Mouse (Mus musculus) ES-E14 (cell line): ENCODE measurements around the gene Pik3c2g. TPM values are rescaled to one million over a fixed set of nuclear protein-coding genes. Genes with fewer than 3 reads are reported as not detected.

Experiments used
- DNase-seq: peaks from one replicate; pipeline ENCODE4 v3.0.0-alpha.2; 2013; ENCODE audit warnings: low read depth, low spot score
- H3K27ac ChIP-seq: 2 replicates; pipeline ENCODE4 v1.5.1; 2012; ENCODE audit warnings: low read depth, mild to moderate bottlenecking, low read length, moderate library complexity, mixed read lengths; ENCODE audit not compliant: poor library complexity, insufficient read depth, severe bottlenecking
- H3K36me3 ChIP-seq: 2 replicates; pipeline ENCODE4 v1.6.1; 2012; ENCODE audit warnings: mild to moderate bottlenecking, low read length, moderate library complexity, mixed read lengths; ENCODE audit not compliant: control insufficient read depth, poor library complexity, insufficient read depth, severe bottlenecking
- H3K4me1 ChIP-seq, 2 experiments: fragments of 150-350 bp in 1 of 2; sonication (generic) in 1 of 2; 2 replicates each; pipeline ENCODE4 v1.6.1; 2012; ENCODE audit warnings: low read length in 2 of 2, mild to moderate bottlenecking in 1 of 2, mixed read lengths in 1 of 2; ENCODE audit not compliant: control insufficient read depth in 2 of 2, insufficient read depth in 2 of 2, poor library complexity in 1 of 2
- H3K4me3 ChIP-seq, 2 experiments: fragments of 150-350 bp in 1 of 2; sonication (generic) in 1 of 2; 2 replicates each; pipeline ENCODE4 v1.5.1; 2012; ENCODE audit warnings: low read length in 2 of 2, low read depth in 1 of 2, mild to moderate bottlenecking in 1 of 2, mixed read lengths in 1 of 2; ENCODE audit not compliant: insufficient read depth in 1 of 2, poor library complexity in 1 of 2, severe bottlenecking in 1 of 2
- H3K9ac ChIP-seq: 2 replicates; pipeline ENCODE4 v1.6.1; 2012; ENCODE audit warnings: low read depth, mild to moderate bottlenecking, low read length, mixed read lengths; ENCODE audit not compliant: poor library complexity, insufficient read depth, severe bottlenecking
- H3K9me3 ChIP-seq: fragments of 150-350 bp; sonication (generic); 2 replicates; pipeline ENCODE4 v1.6.1; 2012; ENCODE audit warnings: low read depth, mild to moderate bottlenecking, low read length; ENCODE audit not compliant: control insufficient read depth, insufficient read depth
- CHD2 ChIP-seq: IDR thresholded peaks from 2 replicates; pipeline ENCODE4 v1.6.1; 2014; ENCODE audit warnings: mild to moderate bottlenecking, low read depth, low read length, inconsistent platforms
- HCFC1 ChIP-seq: IDR thresholded peaks from 2 replicates; pipeline ENCODE4 v1.6.1; 2012; ENCODE audit warnings: low read length, inconsistent platforms, borderline replicate concordance; ENCODE audit not compliant: insufficient read depth
- MAFK ChIP-seq: IDR thresholded peaks from 2 replicates; pipeline ENCODE4 v1.6.1; 2014; ENCODE audit warnings: mild to moderate bottlenecking, low read depth, low read length, inconsistent platforms; ENCODE audit not compliant: insufficient read depth
- ZC3H11A ChIP-seq: IDR thresholded peaks from 2 replicates; pipeline ENCODE4 v1.6.1; 2012; ENCODE audit warnings: low read depth, mild to moderate bottlenecking, inconsistent platforms, low read length, borderline replicate concordance
- ZNF384 ChIP-seq: IDR thresholded peaks from 2 replicates; pipeline ENCODE4 v1.6.1; 2012; ENCODE audit warnings: low read depth, low read length, inconsistent platforms
- in situ Hi-C, 2 experiments: fragments of 600-800 bp; cut with MboI; formaldehyde crosslinking; loops; one replicate each; pipeline ENCODE4 v1.15.1; 2025; ENCODE audit warnings: low sequenced_read_pairs in 2 of 2, inconsistent platforms in 1 of 2; ENCODE audit not compliant: unreplicated experiment in 2 of 2
- total RNA-seq: library from RNA; depleted of rRNA; stranded (reverse); fragments of 300-350 nt; gene quantifications from 2 replicates; pipeline ENCODE4 v1.2.3, GENCODE M21; 2012

The Pik3c2g gene
- total RNA-seq, 1 experiment, result not detected

DNA sequence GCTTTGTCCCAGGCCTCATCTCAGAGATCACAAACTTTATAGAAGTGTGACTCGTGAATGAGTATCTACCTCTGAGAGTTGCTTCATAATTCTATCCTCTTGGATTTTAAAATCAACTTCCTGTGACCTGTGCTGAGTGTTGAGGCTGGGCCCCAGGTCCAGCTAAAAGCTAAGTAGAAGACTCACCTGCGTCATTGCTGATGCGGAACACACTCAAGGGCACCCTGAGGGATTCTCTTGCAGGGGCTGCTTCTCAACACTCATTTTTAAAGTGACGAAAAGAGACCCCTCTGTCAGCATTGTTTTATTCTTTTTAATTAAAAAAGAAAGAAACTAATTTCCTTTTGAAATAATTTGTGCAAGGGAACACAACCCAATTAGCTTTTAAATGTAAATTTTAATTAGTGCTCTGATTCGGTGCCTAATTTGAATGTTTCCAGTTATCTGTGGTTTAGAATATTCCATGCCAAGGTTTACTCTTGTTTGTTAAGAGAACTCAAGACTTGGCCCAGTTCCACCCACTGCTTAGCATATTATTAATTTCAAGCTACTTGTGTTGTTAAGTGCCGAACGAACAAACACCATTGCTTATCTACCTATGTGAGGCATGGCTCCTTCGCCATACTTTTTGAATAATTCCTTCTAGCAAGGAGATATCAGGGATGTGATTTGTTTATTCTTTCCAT is 212.7 kb downstream of the Pik3c2g start:
- H3K36me3 ChIP-seq, result no peaks in the 10 kb centered on the region
- in situ Hi-C loops, result no loop called here

DNA sequence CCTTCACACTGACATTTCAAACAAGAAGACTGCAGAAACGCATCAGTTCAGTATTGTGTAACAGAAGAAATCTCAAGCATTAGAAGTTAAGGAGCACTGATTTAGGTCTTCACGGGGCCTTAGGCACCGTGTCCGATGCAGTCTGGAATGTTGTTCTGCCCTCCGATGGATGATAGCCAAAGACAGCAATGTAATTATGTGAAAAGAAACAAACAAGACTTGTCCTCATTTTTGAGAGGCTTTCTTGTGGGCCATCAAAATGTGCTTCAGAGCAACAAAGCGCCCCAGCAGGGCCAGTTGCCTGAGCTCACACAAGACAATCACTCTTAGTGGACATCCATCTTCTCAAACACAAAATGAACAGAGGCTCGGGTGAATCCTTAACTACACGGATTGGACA is 234.9 kb downstream of the Pik3c2g start:
- no peak overlapping the region for H3K9ac ChIP-seq
- H3K9me3 ChIP-seq, result no peaks in the 10 kb centered on the region
- TF ChIP-seq MAFK (no peak), HCFC1 (no peak), ZNF384 (no peak), ZC3H11A (no peak), CHD2 (no peak)
- H3K27ac ChIP-seq, result no peak overlapping the region
- H3K4me1 ChIP-seq, result no peaks in the 10 kb centered on the region
- H3K4me3 ChIP-seq, result no peak overlapping the region
- H3K36me3 ChIP-seq, result no peaks in the 10 kb centered on the region
- in situ Hi-C loops, result no loop called here
- no peak for DNase-seq

More for the DNA sequence above, 212.7 kb downstream of the Pik3c2g start:
- TF ChIP-seq ZNF384 (no peak), CHD2 (no peak), ZC3H11A (no peak), HCFC1 (no peak), MAFK (no peak)
- no peak overlapping the region for H3K9ac ChIP-seq
- DNase-seq, result no peak
- no peak overlapping the region for H3K4me3 ChIP-seq
- no peaks in the 10 kb centered on the region for H3K4me1 ChIP-seq
- H3K27ac ChIP-seq, result no peak overlapping the region
- H3K9me3 ChIP-seq, result no peaks in the 10 kb centered on the region

DNA sequence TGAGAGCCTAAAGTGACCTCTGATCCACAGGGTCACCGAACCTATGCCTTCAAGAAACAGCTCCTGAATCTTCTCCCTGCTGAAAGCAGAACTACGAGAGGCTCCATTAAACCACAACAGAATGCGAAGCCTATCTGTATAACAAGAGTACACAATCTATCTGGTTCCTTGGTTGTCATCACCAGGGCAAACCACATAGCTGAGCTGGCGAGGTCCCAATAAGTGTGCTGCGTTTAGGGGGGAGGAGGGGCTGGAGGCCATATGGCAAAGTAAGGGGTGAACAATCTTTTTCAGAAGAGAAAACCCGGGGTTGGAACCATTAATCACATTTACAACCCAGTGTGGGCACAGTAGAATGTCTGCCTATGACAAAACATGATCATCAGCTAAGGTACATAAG is 251.2 kb downstream of the Pik3c2g start:
- TF ChIP-seq MAFK (no peak), ZC3H11A (no peak), CHD2 (no peak), HCFC1 (no peak), ZNF384 (no peak)
- Histone ChIP-seq H3K4me1 (no peaks in the 10 kb centered on the region), H3K9ac (no peak overlapping the region), H3K36me3 (no peaks in the 10 kb centered on the region), H3K27ac (no peak overlapping the region), H3K4me3 (no peak overlapping the region), H3K9me3 (no peaks in the 10 kb centered on the region)
- in situ Hi-C loops, result no loop called here
- no peak for DNase-seq

DNA sequence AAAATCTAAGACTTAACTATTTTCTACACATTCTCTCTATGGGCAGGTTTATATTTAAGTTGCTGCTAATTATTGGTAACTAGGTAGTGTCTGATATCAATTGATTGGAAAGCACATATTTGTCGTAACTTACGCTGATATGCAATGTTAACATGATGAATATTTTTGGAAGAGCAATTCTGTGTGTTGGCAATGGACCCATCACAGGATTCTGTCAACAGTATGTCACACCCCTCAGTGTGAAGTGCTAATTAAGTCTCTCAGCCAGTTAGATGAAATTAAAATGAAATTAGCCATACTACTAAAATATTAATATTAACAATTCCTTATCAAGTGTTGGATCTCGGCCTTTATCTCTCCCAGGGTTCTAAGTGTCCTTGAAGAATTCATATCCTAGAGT is 251.7 kb downstream of the Pik3c2g start:
- Histone ChIP-seq H3K9me3 (no peaks in the 10 kb centered on the region), H3K36me3 (no peaks in the 10 kb centered on the region), H3K9ac (no peak overlapping the region), H3K4me1 (no peaks in the 10 kb centered on the region), H3K4me3 (no peak overlapping the region), H3K27ac (no peak overlapping the region)
- in situ Hi-C loops, result no loop called here
- DNase-seq, result no peak
- TF ChIP-seq ZNF384 (no peak), ZC3H11A (no peak), MAFK (no peak), CHD2 (no peak), HCFC1 (no peak)

DNA sequence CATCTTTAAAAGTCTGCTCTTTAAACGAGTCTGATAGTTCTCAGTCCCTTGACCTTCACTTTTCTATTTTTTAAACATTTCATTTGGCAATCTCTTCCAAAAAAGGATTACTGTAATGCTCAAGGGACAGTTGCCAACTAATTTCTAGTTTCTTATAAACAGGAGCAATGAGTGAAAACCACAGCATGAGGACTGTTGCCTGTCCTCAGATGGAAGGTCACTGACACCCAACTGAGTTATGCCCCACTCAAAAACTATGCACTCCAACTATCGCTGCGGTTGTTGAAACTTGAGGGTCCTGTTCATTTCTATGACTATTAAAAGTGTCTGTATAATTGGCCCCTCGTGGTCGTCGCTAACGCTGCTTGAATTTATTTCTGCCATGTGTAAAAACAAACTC is 252.9 kb downstream of the Pik3c2g start:
- Histone ChIP-seq H3K9me3 (no peaks in the 10 kb centered on the region), H3K36me3 (no peaks in the 10 kb centered on the region), H3K4me1 (no peaks in the 10 kb centered on the region), H3K9ac (no peak overlapping the region), H3K27ac (no peak overlapping the region), H3K4me3 (no peak overlapping the region)
- TF ChIP-seq ZNF384, result no peak
- no peak for TF ChIP-seq MAFK
- no peak for TF ChIP-seq CHD2
- in situ Hi-C loops, result no loop called here
- no peak for DNase-seq
